Comparison of ENCODE assay signal across 8 mouse cellular contexts in the genomic region with DNA sequence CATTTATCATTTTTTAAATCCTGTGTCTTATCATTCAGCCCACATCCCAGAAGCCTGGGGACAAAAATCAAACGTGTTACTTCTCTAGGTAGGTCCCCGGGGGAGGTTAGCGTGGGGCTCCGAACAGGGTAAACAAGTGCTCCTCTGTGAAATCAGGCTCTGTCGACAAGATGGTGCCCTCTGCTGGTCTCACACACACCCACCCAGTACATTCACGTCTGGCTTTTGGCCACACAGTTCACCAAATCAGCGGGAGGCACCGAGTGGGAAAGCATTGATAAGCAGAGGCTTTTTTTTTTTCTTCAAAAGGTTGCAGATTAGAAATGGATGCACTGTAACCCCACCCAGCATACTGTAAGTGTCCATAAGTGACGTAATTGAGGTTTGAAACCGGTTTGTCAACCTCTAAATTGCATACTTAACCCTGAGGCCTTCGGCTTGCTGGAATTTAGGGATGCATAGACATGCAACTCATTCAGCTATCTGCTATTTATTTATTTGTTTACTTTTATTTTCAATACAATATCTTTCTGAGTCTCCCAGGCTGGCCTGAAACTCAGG. TPM values are rescaled to one million over a fixed set of nuclear protein-coding genes. Genes with fewer than 3 reads are reported as not detected.
DNase-seq lines count a peak whose midpoint lies in the region; ATAC-seq and TF ChIP-seq lines count a peak whose summit lies in the region.

No protein-coding gene starts in this region.

- H3K27me3 ChIP-seq in heart, adult 2 months (ENCODE audit: control insufficient read depth, insufficient read depth, low read length) = no peaks in the 10 kb centered on the region
- H3K27me3 ChIP-seq in kidney, adult 2 months (replicated peaks; ENCODE audit: control insufficient read depth, insufficient read depth, low read length) = no peaks in the 10 kb centered on the region
- no peaks in the 10 kb centered on the region for H3K27me3 ChIP-seq in liver, embryonic 14.5 days (ENCODE audit: control insufficient read depth, insufficient read depth, low read length)

- TF ChIP-seq POLR2A in cortical plate, adult 2 months (IDR thresholded peaks at IDR 0.05; ENCODE audit: extremely low read depth, insufficient read depth, low read length) = no peak
- TF ChIP-seq POLR2A in heart, adult 2 months (IDR thresholded peaks at IDR 0.05; ENCODE audit: insufficient read depth, low read depth, low read length) = no peak
- TF ChIP-seq POLR2A in kidney, adult 2 months (IDR thresholded peaks at IDR 0.05; ENCODE audit: low read depth, low read length) = no peak

- H3K27ac ChIP-seq in cortical plate, adult 2 months (ENCODE audit: insufficient read depth, low read length) = no peak overlapping the region
- H3K27ac ChIP-seq in heart, adult 2 months = no peak overlapping the region
- no peak overlapping the region for H3K27ac ChIP-seq in kidney, adult 2 months (ENCODE audit: insufficient read depth, low read depth, low read length)
- H3K27ac ChIP-seq in liver, embryonic 14.5 days = no peak overlapping the region

- no peak overlapping the region for H3K9ac ChIP-seq in heart, adult 2 months (ENCODE audit: low read depth, low read length)
- H3K9ac ChIP-seq in liver, embryonic 14.5 days (replicated peaks) = no peak overlapping the region

- TF ChIP-seq CTCF in cortical plate, adult 2 months (IDR thresholded peaks at IDR 0.05; ENCODE audit: extremely low read depth, insufficient read depth, low read length) = peak; percentile 55
- peak; percentile 76 for TF ChIP-seq CTCF in heart, adult 2 months (IDR thresholded peaks at IDR 0.05)
- peak; percentile 87 for TF ChIP-seq CTCF in kidney, adult 2 months (conservative IDR thresholded peaks at IDR 0.05; ENCODE audit: insufficient read depth, insufficient read length, low read depth, low read length)
- TF ChIP-seq CTCF in liver, embryonic 14.5 days (IDR thresholded peaks at IDR 0.05; ENCODE audit: low read depth) = peak; percentile 87

- peak; percentile 71 to 73 for DNase-seq in B cell, adult 2 months
- peak; percentile 70 for DNase-seq in R1 (ENCODE audit: low read depth, low spot score)
- peak; percentile 60 to 65 for DNase-seq in heart, adult 2 months
- peak; percentile 78 for DNase-seq in kidney, adult 2 months
- DNase-seq in liver, embryonic 14.5 days (ENCODE audit: low read depth in 3 of 3, low spot score in 3 of 3) = peak; percentile 53 to 67 (median 63)
- DNase-seq in neural tube, embryonic 10.5 days (ENCODE audit: extremely low spot score, low spot score) = peak; percentile 45
- peak; percentile 49 to 56 for DNase-seq in thymus, adult 18-20 months

- no peak overlapping the region for H3K4me2 ChIP-seq in liver, embryonic 14.5 days (ENCODE audit: low read depth)

- WGBS in heart, adult 2 months = 21% methylated on average over 11 of the region's 11 CpGs
- WGBS in kidney, adult 2 months = 17% methylated on average over 11 of the region's 11 CpGs
- WGBS in liver, embryonic 14.5 days (ENCODE audit: insufficient replicate concordance) = 10% methylated on average over 11 of the region's 11 CpGs

- peak; percentile 85 for ATAC-seq in liver, embryonic 14.5 days (ENCODE audit: insufficient read depth)

- H3K4me1 ChIP-seq in cortical plate, adult 2 months (ENCODE audit: control insufficient read depth, insufficient read depth, low read length) = no peaks in the 10 kb centered on the region
- H3K4me1 ChIP-seq in heart, adult 2 months (ENCODE audit: control insufficient read depth, insufficient read depth, low read length) = no peaks in the 10 kb centered on the region
- H3K4me1 ChIP-seq in kidney, adult 2 months (ENCODE audit: control insufficient read depth, insufficient read depth, low read length) = peaks cover 2% of the 10 kb centered on the region; the same call in 1 of the 2 replicates
- H3K4me1 ChIP-seq in liver, embryonic 14.5 days (replicated peaks; ENCODE audit: control insufficient read depth in 2 of 2, insufficient read depth in 2 of 2, low read length in 1 of 2) = peaks cover 3 to 11% of the 10 kb centered on the region in 2 experiments; a peak in 2 of 4 replicates

- no peaks in the 10 kb centered on the region for H3K9me3 ChIP-seq in liver, embryonic 14.5 days (ENCODE audit: control insufficient read depth, low read length)

- no peaks in the 10 kb centered on the region for H3K79me2 ChIP-seq in heart, adult 2 months (replicated peaks; ENCODE audit: control insufficient read depth, insufficient read depth, low read length)

- intact Hi-C loops in heart, adult 2 months (cut with DNase I) = no loop called here

- no peak for TF ChIP-seq EP300 in heart, adult 2 months (IDR thresholded peaks at IDR 0.05; ENCODE audit: insufficient read depth, low read depth, low read length)
- 0 out of 2 replicates have a peak, but pooled peaks have one; percentile 38 for TF ChIP-seq EP300 in liver, embryonic 14.5 days (IDR thresholded peaks at IDR 0.05; ENCODE audit: low read depth)

- no peaks in the 10 kb centered on the region for H3K36me3 ChIP-seq in heart, adult 2 months (ENCODE audit: control insufficient read depth, insufficient read depth, low read length)
- H3K36me3 ChIP-seq in kidney, adult 2 months (ENCODE audit: control insufficient read depth, insufficient read depth, low read length) = no peaks in the 10 kb centered on the region
- no peaks in the 10 kb centered on the region for H3K36me3 ChIP-seq in liver, embryonic 14.5 days (replicated peaks; ENCODE audit: control insufficient read depth, insufficient read depth, low read depth)

- no peak overlapping the region for H3K4me3 ChIP-seq in cortical plate, adult 2 months (ENCODE audit: insufficient read depth, low read length)
- H3K4me3 ChIP-seq in heart, adult 2 months = no peak overlapping the region
- no peak overlapping the region for H3K4me3 ChIP-seq in kidney, adult 2 months (ENCODE audit: insufficient read depth, low read depth, low read length)
- no peak overlapping the region for H3K4me3 ChIP-seq in liver, embryonic 14.5 days (ENCODE audit: insufficient read depth in 1 of 2, low read depth in 2 of 2, low read length in 2 of 2)

RNA-seq across cellular contexts. Expression of a gene that starts 4.4 kb away (rescaled TPM):
- not detected in 2 replicates for polyA plus RNA-seq in cortical plate, adult 2 months (2012; rRNA removed)
- total RNA-seq in heart, adult 2 months (2021) = under 1 TPM in 1 of 2 experiments, not detected in 1; 0.21 TPM
- 0.15 and 0.33 TPM in 2 replicates for polyA plus RNA-seq in heart, adult 2 months (2012; rRNA removed)
- polyA plus RNA-seq in kidney, adult 2 months (2012; rRNA removed) = 28.3 and 34.0 TPM in 2 replicates
- 0.02 and 0.03 TPM in 2 replicates for polyA plus RNA-seq in liver, embryonic 14.5 days (2012; rRNA removed)
- polyA plus RNA-seq in liver, embryonic 14.5 days (2014; fragmentation: Nextera tagmentation; extraction: Ambion mirVana) = not detected in 2 replicates

RNA-seq across cellular contexts. Expression of a gene that starts 7.4 kb away (rescaled TPM):
- polyA plus RNA-seq in cortical plate, adult 2 months (2012; rRNA removed) = 19.7 and 23.4 TPM in 2 replicates
- total RNA-seq in heart, adult 2 months (2021) = 10 to 100 TPM in 1 of 2 experiments, 1 to 10 TPM in 1; 7.5 to 12.2 TPM
- 12.1 and 18.6 TPM in 2 replicates for polyA plus RNA-seq in heart, adult 2 months (2012; rRNA removed)
- 17.4 and 18.2 TPM in 2 replicates for polyA plus RNA-seq in kidney, adult 2 months (2012; rRNA removed)
- 26.1 and 27.0 TPM in 2 replicates for polyA plus RNA-seq in liver, embryonic 14.5 days (2012; rRNA removed)
- polyA plus RNA-seq in liver, embryonic 14.5 days (2014; fragmentation: Nextera tagmentation; extraction: Ambion mirVana) = 21.9 and 25.0 TPM in 2 replicates

RNA-seq across cellular contexts. Expression of a gene that starts 11.6 kb away (rescaled TPM):
- polyA plus RNA-seq in cortical plate, adult 2 months (2012; rRNA removed) = 26.1 and 27.9 TPM in 2 replicates
- total RNA-seq in heart, adult 2 months (2021) = 100 to 1,000 TPM; 139 to 167 TPM
- 87.1 and 118 TPM in 2 replicates for polyA plus RNA-seq in heart, adult 2 months (2012; rRNA removed)
- polyA plus RNA-seq in kidney, adult 2 months (2012; rRNA removed) = 105 and 115 TPM in 2 replicates
- 4.0 and 4.7 TPM in 2 replicates for polyA plus RNA-seq in liver, embryonic 14.5 days (2012; rRNA removed)
- polyA plus RNA-seq in liver, embryonic 14.5 days (2014; fragmentation: Nextera tagmentation; extraction: Ambion mirVana) = 5.6 and 6.3 TPM in 2 replicates

RNA-seq across cellular contexts. Expression of a gene that starts 29.1 kb away (rescaled TPM):
- 6.3 and 6.8 TPM in 2 replicates for polyA plus RNA-seq in cortical plate, adult 2 months (2012; rRNA removed)
- total RNA-seq in heart, adult 2 months (2021) = 1 to 10 TPM; 4.3 to 4.9 TPM
- 12.1 and 20.9 TPM in 2 replicates for polyA plus RNA-seq in heart, adult 2 months (2012; rRNA removed)
- polyA plus RNA-seq in kidney, adult 2 months (2012; rRNA removed) = 0.04 and 0.86 TPM in 2 replicates
- polyA plus RNA-seq in liver, embryonic 14.5 days (2012; rRNA removed) = 0.17 and 0.30 TPM in 2 replicates
- 0.05 TPM in 1 of 2 replicates, not detected in the other for polyA plus RNA-seq in liver, embryonic 14.5 days (2014; fragmentation: Nextera tagmentation; extraction: Ambion mirVana)

RNA-seq across cellular contexts. Expression of a gene that starts 42.3 kb away (rescaled TPM):
- not detected in 2 replicates for polyA plus RNA-seq in cortical plate, adult 2 months (2012; rRNA removed)
- total RNA-seq in heart, adult 2 months (2021) = not detected
- polyA plus RNA-seq in heart, adult 2 months (2012; rRNA removed) = not detected in 2 replicates
- not detected in 2 replicates for polyA plus RNA-seq in kidney, adult 2 months (2012; rRNA removed)
- polyA plus RNA-seq in liver, embryonic 14.5 days (2012; rRNA removed) = not detected in 2 replicates
- polyA plus RNA-seq in liver, embryonic 14.5 days (2014; fragmentation: Nextera tagmentation; extraction: Ambion mirVana) = not detected in 2 replicates

Comparison
In these comparisons a context has a peak if more than half of its experiments do, and no peak if none do; other contexts are left out.
1. RNA of a gene that starts 4.4 kb away (polyA plus RNA-seq): 28.3 to 34.0 TPM in kidney, adult 2 months; 0.15 to 0.33 TPM in heart, adult 2 months, 0.02 to 0.03 TPM in liver, embryonic 14.5 days and not detected in cortical plate, adult 2 months; every median in the first group is over 10 times any median in the second.
2. Peak in every context shown above with its lines, with median percentiles within 50 percentile points of each other: DNase-seq and CTCF ChIP-seq.